Mouse (Mus musculus): ENCODE measurements around the gene Nfatc2.

GRCm38 (mm10) chr2:168618205-168618717 is 16.8 kb upstream of the Nfatc2 start:
- TF ChIP-seq MAX (IDR thresholded peaks at IDR 0.05) (no peak), MYOD1 (IDR thresholded peaks at IDR 0.05; ENCODE audit: control insufficient read depth, insufficient read length, low read depth) (no peak), CTCF (IDR thresholded peaks at IDR 0.05; ENCODE audit: control insufficient read depth, insufficient read depth, insufficient read length) (no peak), CEBPB (IDR thresholded peaks at IDR 0.05; ENCODE audit: low read depth) (no peak)

Data from C2C12 (cell line).